Mouse (Mus musculus) thymus, adult 2 months (tissue): ENCODE measurements around the gene Tpsg1.

Experiments
- CTCF ChIP-seq: fragments of 200-500 bp; IDR thresholded peaks from 2 replicates; pipeline ENCODE4 v1.5.1; 2012; ENCODE audit warnings: mild to moderate bottlenecking, control low read depth, low read length, moderate library complexity, borderline replicate concordance; ENCODE audit not compliant: control insufficient read depth, poor library complexity, insufficient read depth; ENCODE audit errors: extremely low read depth
- POLR2A ChIP-seq: fragments of 200-500 bp; IDR thresholded peaks from 2 replicates; pipeline ENCODE4 v1.6.1; 2012; ENCODE audit warnings: mild to moderate bottlenecking, low read length, control low read depth, moderate library complexity; ENCODE audit not compliant: control insufficient read depth, poor library complexity, insufficient read depth; ENCODE audit errors: extremely low read depth

- TF ChIP-seq POLR2A (no peak), CTCF (no peak)
These were observed 41.7 kb downstream of the Tpsg1 start for GRCm38 (mm10) chr17:25410786-25411185.
